Mouse (Mus musculus) heart, postnatal 4 days (tissue): ENCODE results near the gene Bcap29. TPM values are rescaled to one million over a fixed set of nuclear protein-coding genes. Genes with fewer than 3 reads are reported as not detected.
A peak's percentile ranks its signal among the peaks of the same experiment; 100 is the strongest.
"Not testable (repeated sequence)": the region's sequence is repeated elsewhere in the genome, so short reads cannot be mapped to it uniquely, and the experiment has no call there.

Experiments used
- DNase-seq: peaks from one replicate; pipeline ENCODE4 v3.0.0; 2021
- total RNA-seq, 2 experiments: library from RNA; stranded (reverse); gene quantifications; 2 replicates each; pipeline ENCODE4 v1.2.3; 2021

The Bcap29 gene
- total RNA-seq = 10 to 100 TPM; 25.9 to 27.5 TPM

GRCm38 (mm10) chr12:31634343-31635239 lies at the start of gene Bcap29:
Gene Bcap29 (minus strand): TSS chr12:31634658.
- DNase-seq = peak; percentile 85

DNA sequence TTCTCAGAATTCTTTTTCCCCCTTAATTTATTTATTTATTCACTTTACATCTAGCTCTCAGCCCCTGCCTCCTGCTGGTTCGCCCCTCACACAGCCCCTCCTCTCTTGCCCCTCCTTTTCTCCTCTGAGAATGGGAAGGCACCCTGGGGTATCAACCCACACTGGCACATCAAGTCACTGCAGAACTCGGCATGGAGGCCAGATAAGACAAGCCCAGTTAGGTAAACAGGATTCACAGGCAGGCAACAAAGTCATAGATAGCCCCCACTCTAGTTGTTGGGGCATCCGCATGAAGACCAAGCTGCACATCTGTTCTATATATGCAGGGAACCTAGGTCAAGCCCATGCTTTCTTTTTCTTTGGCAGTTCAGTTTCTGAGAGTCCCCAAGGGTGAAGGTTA lies 32.7 kb upstream of the Bcap29 start:
- DNase-seq = no peak

- no peak for DNase-seq
These were observed 31.5 kb upstream of the Bcap29 start for GRCm38 (mm10) chr12:31665999-31666398.

DNA sequence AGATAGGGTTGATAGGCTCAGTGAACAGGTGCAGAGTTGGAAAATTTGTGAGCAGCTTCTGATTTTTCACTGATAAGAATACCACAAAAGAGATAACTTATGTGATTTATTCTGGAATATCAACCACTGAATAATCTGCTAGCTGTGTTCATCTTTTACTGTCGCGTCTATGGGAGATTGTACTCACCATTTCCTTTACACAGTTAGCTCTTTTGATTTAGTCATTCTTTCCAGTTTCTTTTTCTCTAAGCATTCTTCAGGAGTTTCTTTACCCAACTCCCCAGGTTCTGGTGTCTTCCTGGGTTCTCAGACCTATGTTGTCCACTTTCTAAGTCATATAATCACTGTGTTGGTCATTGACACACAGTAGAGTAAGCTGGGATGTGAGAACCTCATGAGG lies 22.4 kb upstream of the Bcap29 start:
- DNase-seq = no peak

- DNase-seq = no peak
These were observed 20.6 kb upstream of the Bcap29 start for GRCm38 (mm10) chr12:31654965-31655477.

DNA sequence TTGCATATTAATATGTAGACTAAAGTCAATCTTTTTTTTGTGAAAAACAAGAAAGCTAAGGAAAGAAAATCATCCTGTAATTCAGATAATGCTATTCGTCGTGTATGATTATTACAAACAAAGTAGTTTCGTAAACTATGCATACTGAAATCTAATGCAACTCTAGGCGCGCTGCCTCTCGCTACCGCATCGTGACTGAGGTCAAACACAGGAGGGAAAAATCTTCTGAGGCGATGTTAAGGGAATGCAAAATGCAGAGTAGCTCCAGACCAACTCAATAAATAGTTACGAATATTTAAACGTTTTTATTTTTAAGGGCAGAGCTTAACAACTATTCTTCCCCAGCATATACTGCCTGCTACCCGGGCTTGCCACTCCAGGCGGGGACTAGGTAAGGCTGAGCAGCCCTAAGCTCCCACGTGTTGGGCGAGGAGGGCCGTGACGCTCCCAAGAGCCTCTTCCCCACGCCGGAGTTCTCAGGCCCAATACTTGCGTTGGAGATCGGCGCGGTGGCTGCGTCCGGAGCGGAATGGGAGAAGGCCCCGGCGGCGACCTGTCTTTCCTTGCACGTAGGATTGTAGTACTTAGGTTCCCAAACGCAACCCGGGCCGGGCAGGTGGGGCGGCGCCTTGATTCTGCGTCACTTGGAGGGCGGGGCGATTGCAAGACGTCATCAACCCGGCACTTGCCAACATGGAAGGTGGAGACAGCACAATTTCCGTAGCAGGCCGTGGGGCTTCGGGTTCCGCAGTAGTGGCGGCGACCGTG lies 19.9 kb upstream of the Bcap29 start, which contains the start of the genes Dus4l and Cog5:
TSS of gene Dus4l (minus strand) at position 630 of the 768 bp plus-strand sequence.
TSS of gene Cog5 (plus strand) at position 673 of the 768 bp plus-strand sequence.
- peak; percentile 98 for DNase-seq

- DNase-seq = no peak
These were observed 19.2 kb upstream of the Bcap29 start for GRCm38 (mm10) chr12:31653611-31654010.

DNA sequence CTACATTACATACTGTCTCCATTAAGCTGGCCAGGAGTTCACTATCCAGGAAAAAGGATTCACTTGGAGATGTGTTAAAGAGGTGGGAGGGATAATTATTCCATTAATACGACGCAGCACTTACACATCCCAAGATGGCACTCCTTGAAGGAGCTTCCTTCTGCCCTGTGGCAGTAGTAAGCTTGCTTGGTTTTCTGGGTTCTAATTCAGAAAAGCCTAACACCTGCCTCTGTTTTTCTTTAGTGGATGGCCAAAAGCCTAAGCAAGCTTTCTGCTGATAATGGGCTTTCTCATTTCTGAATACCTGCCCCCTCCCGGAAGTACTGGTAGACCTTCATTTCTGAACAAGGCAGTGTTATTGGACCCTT lies 766 bp upstream of the Bcap29 start:
- no peak for DNase-seq

DNA sequence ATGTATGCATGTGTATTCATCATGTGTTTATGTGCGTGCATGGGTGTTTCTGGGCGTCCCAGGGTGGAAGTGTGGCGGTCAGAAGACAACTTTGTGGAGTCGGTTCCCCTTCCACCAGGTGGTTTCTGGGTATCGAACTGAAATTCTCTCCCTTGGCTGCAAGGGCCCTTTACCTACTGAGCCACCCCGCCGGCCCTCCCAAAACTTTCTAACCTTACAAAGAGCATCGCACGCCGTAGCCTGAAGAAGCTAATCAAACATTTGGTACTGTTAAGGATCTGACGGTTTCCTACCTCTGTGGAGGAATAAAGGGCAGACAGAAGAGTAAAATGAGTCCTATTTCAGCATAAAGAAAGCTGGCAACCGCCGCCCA lies 502 bp downstream of the Bcap29 start:
- peak; percentile 31 for DNase-seq

- not testable (repeated sequence) for DNase-seq
These were observed 6.1 kb downstream of the Bcap29 start for GRCm38 (mm10) chr12:31628396-31628795.

DNA sequence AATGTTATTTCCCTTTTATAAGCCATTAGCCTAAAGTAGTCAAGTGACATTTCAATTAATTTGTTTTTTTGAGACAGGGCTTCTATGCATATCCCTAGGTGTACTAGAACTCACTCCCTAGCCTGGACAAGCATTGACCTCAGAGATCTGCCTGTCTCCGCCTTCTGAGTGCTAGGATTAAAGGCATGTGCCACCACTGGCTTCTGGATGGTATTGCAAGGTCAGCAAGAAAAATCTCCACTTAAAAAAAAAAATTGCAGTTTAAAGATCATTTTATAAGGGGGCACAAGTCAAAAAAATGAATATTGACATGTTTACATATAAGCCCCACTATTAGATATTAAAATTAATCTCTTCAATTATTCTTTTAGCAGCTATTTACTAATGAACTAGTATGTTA lies 9.4 kb downstream of the Bcap29 start:
- no peak for DNase-seq

DNA sequence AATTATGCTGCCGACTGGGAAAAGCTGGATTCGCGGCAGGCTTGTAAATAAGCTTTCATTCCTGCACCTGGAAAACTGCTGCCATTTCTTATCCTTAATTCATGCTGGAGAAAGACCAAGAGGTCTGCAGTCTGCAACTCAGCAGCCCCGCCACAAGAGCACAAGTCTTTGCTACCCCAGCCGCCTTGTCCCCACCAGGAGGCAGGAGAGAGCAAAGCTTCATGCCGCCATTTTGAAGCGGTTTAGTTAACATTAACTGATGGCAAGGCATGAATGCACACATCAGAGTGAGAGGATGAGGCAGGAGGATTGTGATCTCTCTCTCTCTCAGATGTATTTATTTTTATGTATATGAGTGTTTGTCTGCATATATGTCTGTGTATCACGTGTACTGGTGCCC lies 14.4 kb downstream of the Bcap29 start:
- no peak for DNase-seq

DNA sequence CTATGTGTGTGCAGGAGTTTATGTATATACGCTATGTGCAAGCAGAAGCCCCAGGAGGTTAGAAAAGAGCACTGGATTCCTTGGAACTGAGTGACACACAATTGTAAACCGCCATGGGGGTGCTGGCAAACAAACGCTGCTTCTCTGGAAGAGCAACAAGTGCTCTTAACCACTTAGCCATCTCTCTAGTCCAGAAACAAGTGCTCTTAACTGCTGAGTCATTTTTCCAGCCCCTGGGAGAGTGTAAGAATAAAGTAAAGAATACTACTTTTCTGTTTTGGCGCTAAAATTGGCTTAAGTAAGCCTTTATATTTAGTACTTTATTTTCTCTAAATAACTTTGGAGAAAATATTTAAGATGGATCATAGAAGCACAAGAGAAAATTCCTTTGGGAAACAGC lies 21.1 kb downstream of the Bcap29 start:
- no peak for DNase-seq

GRCm38 (mm10) chr12:31608138-31608537 lies 26.3 kb downstream of the Bcap29 start:
- no peak for DNase-seq

GRCm38 (mm10) chr12:31604894-31605293 lies 29.6 kb downstream of the Bcap29 start:
- DNase-seq = no peak

DNA sequence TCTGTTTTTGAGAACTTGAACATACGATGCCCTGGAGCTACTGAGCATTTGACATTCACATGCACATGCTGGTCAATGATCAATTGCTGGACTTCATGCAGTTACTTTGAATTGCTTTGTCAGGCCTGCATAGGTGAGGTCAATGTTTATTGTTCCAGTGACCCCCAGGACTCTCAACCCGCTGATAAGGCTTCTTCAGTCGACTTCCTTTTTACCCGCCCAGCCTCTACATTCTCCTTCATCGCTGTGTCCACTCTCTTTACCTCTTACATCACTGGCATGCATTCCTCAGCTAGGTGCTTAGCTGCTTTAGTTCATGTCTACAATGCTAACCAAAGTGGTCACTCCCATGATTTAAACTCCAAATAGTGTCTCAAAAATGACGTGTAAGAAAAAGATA lies 30.9 kb downstream of the Bcap29 start:
- DNase-seq = no peak

- no peak for DNase-seq
These were observed 40.2 kb downstream of the Bcap29 start for GRCm38 (mm10) chr12:31594296-31594695.

- no peak for DNase-seq
These were observed 42.4 kb downstream of the Bcap29 start for GRCm38 (mm10) chr12:31592011-31592410.

GRCm38 (mm10) chr12:31583726-31584125 lies 50.7 kb downstream of the Bcap29 start:
- no peak for DNase-seq

DNA sequence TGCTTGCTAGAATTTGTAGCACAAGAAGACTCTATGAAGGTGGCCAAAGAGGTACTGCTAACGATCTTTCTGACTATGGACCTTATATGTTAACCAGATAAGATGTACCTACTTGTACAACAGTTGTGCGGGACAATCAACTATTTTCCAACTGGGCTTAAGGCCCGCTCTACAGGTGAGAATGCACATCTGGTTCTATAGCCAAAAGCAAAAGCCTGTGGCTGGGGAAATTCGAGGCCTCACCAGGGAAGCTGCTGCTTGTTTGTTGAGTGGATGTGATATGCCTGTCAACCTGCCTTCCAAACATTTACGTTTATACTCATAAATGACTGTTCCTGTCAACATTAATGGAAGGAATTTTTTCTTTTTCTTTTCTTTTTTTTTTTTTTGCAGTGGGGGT lies 52.4 kb downstream of the Bcap29 start:
- DNase-seq = no peak

GRCm38 (mm10) chr12:31581319-31581810 lies 53.1 kb downstream of the Bcap29 start:
- DNase-seq = no peak

GRCm38 (mm10) chr12:31580634-31581318 lies 53.7 kb downstream of the Bcap29 start:
- DNase-seq = no peak
